Mouse (Mus musculus) stomach, postnatal 0 days (tissue): ENCODE measurements around the gene Mob3b.

Experiments
- CTCF ChIP-seq: IDR thresholded peaks from 2 replicates; pipeline ENCODE4 v1.5.1; 2016; ENCODE audit warnings: antibody characterized with exemption, low read depth, mild to moderate bottlenecking, moderate library complexity
- EP300 ChIP-seq: optimal IDR thresholded peaks from 2 replicates; pipeline ENCODE3; 2016; ENCODE audit warnings: antibody characterized with exemption

- no peak for TF ChIP-seq CTCF
- no peak for TF ChIP-seq EP300
Observed at GRCm38 (mm10) chr4:35012401-35013307, 144.6 kb downstream of the Mob3b start.
